In genomic region chr8:116866118-116866903, GRCm38 (mm10) we compare ENCODE assay signal across 8 mouse cellular contexts. TPM values are rescaled to one million over a fixed set of nuclear protein-coding genes. Genes with fewer than 3 reads are reported as not detected.
DNase-seq lines count a peak whose midpoint lies in the region; ATAC-seq and TF ChIP-seq lines count a peak whose summit lies in the region.
"Had no signal": no experiment of that assay in that cellular context is flagged by ENCODE, and none has a peak within 500 bp of the region (broad histone marks: within the 10 kb centered on the region; RNA-seq: fewer than 3 reads in every experiment).

No protein-coding gene starts in this region.

- no peaks in the 10 kb centered on the region for H3K36me3 ChIP-seq in G1E (replicated peaks)

- TF ChIP-seq CTCF in left cerebral cortex, adult 2 months (IDR thresholded peaks at IDR 0.05): peak; percentile 72
- TF ChIP-seq CTCF in G1E (IDR thresholded peaks at IDR 0.05; ENCODE audit: low read depth, low read length): peak; percentile 41

- no peak overlapping the region for H3K4me3 ChIP-seq in left cerebral cortex, adult 2 months
- H3K4me3 ChIP-seq in G1E (ENCODE audit: low read depth, low read length): no peak overlapping the region
- H3K4me3 ChIP-seq: myocyte had no signal

- H3K9me3 ChIP-seq in G1E (replicated peaks): peaks cover 5% of the 10 kb centered on the region

- no peaks in the 10 kb centered on the region for H3K4me1 ChIP-seq in G1E (ENCODE audit: insufficient read depth, low read depth, low read length)

- H3K27me3 ChIP-seq in G1E (ENCODE audit: insufficient read depth, low read length): no peaks in the 10 kb centered on the region

- no peak overlapping the region for H3K27ac ChIP-seq in left cerebral cortex, adult 2 months

- no peak for DNase-seq in left cerebral cortex, adult 2 months (ENCODE audit: extremely low spot score in 1 of 2, low spot score in 2 of 2)
- no peak for DNase-seq in left cerebral cortex, adult 8-10 months (ENCODE audit: low spot score in 2 of 2)
- DNase-seq in G1E (ENCODE audit: low spot score): no peak
- peak; percentile 54 for DNase-seq in adrenal gland, postnatal 25 days
- DNase-seq in gastrocnemius, postnatal 14 days: peak; percentile 30
- DNase-seq in lung, postnatal 10 days: peak; percentile 60
- DNase-seq in thymus, postnatal 0 days (ENCODE audit: low spot score): peak; percentile 67

- intact Hi-C loops in left cerebral cortex, adult 2 months (cut with DNase I): loop anchor here (2.0 to 5.0 kb wide), 3 partner anchors 64 to 204 kb away; no protein-coding TSS in a partner anchor
- intact Hi-C loops in gastrocnemius, postnatal 14 days (cut with DNase I; ENCODE audit: low total_unique reads): loop anchor here (10.0 kb wide), 1 partner anchor 392 kb away; no protein-coding TSS in a partner anchor

- no peak for ATAC-seq in G1E (ENCODE audit: extremely low read depth, insufficient number of reproducible peaks, low FRiP score, poor library complexity, severe bottlenecking)

RNA-seq across cellular contexts. Expression of gene Cmc2, which starts 54.9 kb away (rescaled TPM):
- 10 to 100 TPM; 19.2 to 20.8 TPM for total RNA-seq in left cerebral cortex, adult 2 months (2021)
- total RNA-seq in left cerebral cortex, adult 8-10 months (2022): 10 to 100 TPM; 12.9 to 18.6 (median 16.0) TPM
- total RNA-seq in G1E (2014; fragmentation: Nextera tagmentation) (11.1 and 17.0 TPM in 2 replicates), G1E (2017) (81.3 and 123 TPM in 2 replicates)
- 33.9 and 39.7 TPM in 2 replicates for polyA plus RNA-seq in G1E (2012)
- 50.7 and 55.5 TPM in 2 replicates for total RNA-seq in adrenal gland, postnatal 25 days (2021)
- total RNA-seq in gastrocnemius, postnatal 14 days (2021): 10 to 100 TPM; 25.3 to 27.7 TPM
- 132 and 136 TPM in 2 replicates for polyA plus RNA-seq in thymus, postnatal 0 days (2015; fragmentation: Nextera tagmentation; extraction: Ambion mirVana)

RNA-seq across cellular contexts. Expression of gene Cenpn, which starts 55.2 kb away (rescaled TPM):
- 1 to 10 TPM in 1 of 2 experiments, under 1 TPM in 1; 0.97 to 2.0 TPM for total RNA-seq in left cerebral cortex, adult 2 months (2021)
- 1 to 10 TPM; 1.7 to 3.6 (median 2.7) TPM for total RNA-seq in left cerebral cortex, adult 8-10 months (2022)
- total RNA-seq in G1E (2014; fragmentation: Nextera tagmentation) (69.8 and 89.7 TPM in 2 replicates), G1E (2017) (49.2 and 51.8 TPM in 2 replicates)
- polyA plus RNA-seq in G1E (2012): 4.9 and 11.2 TPM in 2 replicates
- total RNA-seq in adrenal gland, postnatal 25 days (2021): 7.4 and 9.6 TPM in 2 replicates
- total RNA-seq in gastrocnemius, postnatal 14 days (2021): 1 to 10 TPM; 1.9 to 2.1 TPM
- polyA plus RNA-seq in thymus, postnatal 0 days (2015; fragmentation: Nextera tagmentation; extraction: Ambion mirVana): 32.2 and 35.4 TPM in 2 replicates

Comparison
In these comparisons a context has a peak if more than half of its experiments do, and no peak if none do; other contexts are left out.
1. DNase-seq: peak in adrenal gland, postnatal 25 days (single experiment), gastrocnemius, postnatal 14 days (single experiment), lung, postnatal 10 days (single experiment) and thymus, postnatal 0 days (single experiment); none in left cerebral cortex, adult 2 months (0 of 2), left cerebral cortex, adult 8-10 months (0 of 2) and G1E (single experiment).